Mouse (Mus musculus) MEL-GATA-1-ER (cell line): ENCODE results near the gene Chrdl2.

Experiments
- DNase-seq: peaks from one replicate; pipeline ENCODE4 v3.0.0-alpha.2; 2012; ENCODE audit warnings: low read depth; ENCODE audit errors: extremely low read depth

Gene Chrdl2

DNA sequence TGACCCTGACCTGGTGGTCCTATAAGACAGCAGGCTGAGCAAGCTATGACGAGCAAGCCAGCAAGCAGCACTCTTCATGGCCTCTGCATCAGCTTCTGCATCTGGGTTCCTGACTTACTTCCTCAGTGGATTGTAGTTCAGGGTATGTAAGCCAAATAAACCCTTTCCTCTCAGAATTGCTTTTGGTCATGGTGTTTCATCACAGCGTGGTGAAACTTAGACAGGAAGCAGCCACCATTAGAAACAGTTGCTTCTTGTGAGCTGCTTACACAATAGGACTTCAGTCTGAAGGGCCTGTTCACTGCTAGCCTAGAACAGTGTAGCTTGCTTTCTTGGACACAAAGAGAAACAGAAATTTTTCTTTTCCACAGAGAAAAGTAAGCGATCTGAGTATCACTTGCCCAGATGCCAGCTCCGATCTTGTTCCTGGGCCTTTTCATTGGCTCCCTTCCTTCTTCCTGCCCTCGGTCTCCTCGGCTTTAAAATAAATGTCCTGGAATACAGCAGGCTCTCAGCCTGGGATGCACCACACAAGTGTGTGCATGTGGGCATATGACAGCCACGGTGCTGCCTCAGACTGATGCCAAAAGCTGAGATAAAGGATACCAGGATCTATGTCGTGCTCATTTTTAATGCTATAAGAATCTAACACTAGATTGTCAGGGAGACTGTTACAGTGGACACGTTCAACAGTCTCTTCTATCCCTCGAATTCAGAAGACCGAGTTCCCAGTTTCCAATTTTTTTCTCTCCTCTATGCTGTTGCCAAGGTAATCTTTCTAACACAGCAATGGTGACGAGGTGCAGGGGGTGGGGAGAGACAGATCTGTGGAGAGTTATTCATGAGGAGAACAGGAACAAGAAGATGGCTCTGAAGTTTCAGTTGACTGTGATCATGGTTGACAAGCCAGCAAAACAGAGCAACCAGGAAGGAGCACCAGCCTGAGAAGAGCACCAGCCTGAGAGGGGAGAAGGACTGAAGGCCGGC is 23.4 kb upstream of the Chrdl2 start:
- no peak for DNase-seq

DNA sequence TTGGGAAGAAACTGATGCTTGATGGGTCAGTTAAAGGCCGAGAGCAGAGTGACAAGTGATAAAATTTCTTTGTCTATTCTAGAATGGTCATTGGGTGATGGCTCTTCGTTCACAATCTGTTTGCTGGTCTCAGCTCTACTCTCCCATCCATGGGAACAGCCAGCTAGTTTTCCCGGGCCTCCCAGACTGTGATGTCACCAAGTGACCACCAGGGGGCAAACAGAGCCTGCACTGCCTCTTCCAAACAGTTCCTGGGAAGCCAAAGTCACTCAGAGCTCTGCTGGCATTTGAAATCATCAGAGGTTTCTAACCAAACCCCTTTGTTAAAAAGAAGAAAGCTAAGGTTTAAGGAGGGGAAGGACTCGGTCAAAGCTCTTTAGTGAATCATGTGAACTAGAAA is 17.2 kb upstream of the Chrdl2 start:
- peak; percentile 24 for DNase-seq

DNA sequence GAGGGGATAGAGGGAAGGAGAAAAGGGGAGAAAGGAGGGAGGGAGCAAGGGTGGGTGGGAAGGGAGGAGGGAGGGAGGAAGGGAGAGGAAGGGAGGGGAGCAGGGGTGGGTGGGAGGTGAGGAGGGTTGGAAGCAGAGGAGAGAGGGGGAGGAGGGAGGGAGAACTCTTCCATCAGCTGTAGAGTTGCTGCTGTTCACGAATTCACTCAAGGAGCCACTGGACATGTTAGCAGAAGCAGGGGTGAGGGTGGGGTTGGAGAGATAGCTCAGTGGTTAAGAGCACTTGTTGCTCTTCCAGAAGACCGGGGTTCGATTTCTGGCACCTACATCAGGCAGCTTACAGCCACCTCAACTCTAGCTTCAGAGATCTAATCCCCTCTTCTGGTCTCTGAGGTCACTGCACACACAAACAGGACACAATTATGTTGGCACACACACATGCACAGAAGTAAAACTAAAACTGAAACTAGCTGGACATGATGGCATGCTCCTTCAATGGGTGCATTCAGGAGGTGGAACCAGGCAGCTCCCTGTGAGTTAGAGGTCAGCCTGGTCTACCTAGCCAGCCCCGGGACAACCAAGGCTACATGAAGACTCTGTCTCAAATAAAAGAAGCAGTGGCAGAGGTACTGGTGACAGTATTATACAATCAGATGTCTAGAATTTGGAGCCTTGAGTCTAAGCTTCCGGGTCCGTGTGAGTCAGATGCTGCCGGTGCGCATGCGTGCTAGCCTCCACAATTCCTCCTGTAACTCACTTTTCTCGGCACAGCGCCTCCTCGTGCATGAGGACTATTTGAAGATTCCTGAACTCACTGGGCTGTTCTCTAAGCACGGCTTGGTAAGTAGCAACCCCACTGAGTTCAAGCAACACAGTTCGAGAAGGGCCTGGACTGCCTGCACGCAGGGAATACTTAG is 15.9 kb upstream of the Chrdl2 start:
- DNase-seq, result no peak

DNA sequence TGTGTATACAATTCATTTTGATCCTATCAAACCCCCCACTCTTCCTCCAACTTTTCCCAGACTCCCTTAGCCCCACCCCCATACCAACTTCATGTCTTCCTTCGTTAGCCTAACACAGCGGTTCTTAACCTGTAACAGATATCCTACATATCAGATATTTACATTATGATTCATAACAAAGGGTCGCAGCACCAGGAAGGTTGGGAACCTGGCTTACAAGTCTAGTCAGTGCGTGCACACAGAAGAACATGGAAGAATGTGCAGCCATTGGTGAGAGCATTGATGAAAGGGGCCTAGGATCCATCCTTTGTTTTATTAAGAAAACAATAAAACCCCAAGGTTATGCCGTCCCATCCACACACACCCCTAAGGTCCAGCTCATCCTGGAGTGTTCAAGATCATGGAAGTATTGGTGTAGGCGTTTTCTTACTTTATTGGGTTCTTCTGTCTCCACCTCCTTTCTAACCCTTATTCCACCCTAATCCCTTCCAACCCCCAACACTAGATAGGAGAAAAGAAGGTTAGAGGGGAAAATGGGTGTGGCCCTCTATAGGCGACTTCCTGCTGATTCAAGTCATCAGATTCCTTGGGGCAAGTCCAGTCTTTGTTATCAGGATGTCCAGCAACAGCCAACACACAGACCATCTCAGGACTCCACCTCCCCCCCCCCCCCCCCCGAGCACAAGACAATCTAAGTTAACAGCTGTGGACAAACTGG is 14.8 kb upstream of the Chrdl2 start:
- no peak for DNase-seq

DNA sequence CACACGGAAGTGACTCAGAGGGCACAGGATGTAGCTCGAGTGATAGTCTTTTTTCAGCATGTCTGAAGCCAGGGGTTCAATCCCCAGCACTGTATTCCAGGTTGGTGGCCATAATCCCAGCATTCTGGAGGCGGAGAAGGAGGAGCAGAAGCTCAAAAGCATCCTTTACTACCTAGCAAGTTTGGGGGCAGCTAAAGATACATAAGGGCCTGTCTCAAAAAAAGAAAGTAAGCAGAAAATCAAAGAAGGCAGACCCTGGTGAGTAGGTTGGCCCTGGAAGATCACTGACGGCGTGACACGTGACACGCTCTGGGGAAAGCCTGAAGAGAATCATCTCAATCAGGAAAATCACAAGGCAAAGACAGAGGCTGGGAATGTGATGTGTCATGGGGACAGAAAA is 12.8 kb upstream of the Chrdl2 start:
- DNase-seq, result no peak

DNA sequence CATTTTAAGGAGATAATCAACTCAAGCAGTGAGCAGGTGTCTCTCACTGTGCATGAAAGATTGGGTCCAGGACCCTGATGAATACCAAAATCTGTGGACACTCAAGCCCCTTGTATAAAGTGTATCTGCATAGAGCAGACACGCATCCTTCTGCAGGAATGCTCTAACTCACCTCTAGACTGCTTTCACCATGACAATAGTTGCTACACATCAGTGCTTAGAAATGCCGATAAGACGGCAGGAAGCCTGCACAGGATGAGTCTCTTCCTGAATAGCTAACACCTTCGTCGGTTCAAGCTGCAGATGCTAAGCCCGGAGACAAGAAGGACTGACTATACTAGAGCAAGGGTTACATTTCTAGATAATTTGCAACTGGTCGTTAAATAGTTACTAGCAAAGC is 10.8 kb upstream of the Chrdl2 start:
- peak; percentile 63 for DNase-seq

DNA sequence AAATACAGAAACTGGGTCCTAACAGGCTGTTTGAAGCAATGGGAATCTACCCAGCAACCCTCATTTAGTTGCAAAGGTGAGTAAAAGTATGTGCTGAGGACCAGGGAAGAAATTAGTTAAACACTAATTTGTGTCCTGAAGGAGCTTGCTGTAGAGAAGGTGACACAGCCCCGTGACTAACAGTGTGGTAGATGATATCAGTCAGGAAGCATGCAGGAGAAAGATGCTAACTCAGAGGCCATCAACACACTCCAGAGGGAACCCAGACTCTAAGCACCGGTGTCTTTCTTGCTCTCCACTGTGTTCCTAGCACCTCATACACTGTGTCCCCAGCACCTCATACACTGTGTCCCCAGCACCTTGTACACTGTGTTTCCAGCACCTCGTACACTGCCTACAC is 7.3 kb upstream of the Chrdl2 start:
- no peak for DNase-seq

DNA sequence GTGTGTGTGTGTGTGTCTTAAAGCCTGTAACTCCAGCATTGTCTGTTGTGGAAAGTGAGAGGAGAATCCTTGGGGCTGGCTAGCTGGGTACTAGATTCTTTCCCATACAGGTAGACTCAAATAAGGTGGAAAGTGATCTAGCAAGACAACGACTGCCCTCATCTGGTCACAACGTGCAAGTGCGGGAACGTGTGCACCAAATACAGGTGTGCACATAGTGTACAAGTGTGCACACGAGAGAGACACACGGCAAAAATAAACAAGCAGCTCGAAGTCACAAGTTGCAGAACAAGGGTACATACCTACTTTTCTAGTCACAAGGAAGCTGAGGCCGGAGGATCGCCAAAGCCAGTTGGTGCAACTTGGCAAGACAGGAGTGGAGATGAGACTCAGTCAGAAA is 2.2 kb upstream of the Chrdl2 start:
- DNase-seq, result no peak

DNA sequence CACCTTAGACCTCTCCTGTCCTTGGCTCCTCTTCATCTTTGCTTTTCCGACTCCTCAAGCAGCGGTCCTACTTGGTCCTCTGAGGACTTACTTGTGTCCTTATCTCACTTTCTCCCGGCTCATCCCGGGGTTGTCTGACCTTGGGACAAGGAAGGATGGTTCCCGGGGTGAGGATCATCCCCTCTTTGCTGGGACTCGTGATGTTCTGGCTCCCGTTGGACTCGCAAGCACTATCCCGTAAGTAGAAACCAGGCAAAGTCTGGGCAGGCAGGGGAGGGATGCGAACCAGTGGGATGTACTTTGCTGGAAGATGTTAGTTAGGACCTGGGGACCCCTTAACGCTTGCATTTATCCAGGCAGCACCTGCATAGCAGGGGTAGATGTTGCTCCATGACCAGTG is 439 bp downstream of the Chrdl2 start:
- DNase-seq, result no peak

DNA sequence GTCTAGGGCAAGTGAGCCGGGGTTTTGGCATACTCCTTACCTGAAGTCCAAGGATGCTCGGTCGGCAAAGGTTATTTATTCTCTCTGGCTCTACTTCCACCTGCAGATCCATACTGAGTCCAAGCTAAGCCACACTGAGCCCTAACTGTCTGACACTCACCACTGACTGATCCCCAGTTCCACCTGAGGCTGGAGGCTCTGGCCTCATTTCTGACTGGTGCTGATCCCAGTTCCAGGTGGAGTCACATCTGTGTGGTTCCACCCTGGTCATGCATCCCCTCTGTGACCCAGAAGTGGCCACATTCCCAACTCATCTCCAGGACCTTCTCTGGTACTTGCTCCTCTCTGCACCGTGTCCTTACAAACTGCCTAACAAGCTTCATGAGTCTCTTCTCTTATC is 2.8 kb downstream of the Chrdl2 start:
- no peak for DNase-seq

DNA sequence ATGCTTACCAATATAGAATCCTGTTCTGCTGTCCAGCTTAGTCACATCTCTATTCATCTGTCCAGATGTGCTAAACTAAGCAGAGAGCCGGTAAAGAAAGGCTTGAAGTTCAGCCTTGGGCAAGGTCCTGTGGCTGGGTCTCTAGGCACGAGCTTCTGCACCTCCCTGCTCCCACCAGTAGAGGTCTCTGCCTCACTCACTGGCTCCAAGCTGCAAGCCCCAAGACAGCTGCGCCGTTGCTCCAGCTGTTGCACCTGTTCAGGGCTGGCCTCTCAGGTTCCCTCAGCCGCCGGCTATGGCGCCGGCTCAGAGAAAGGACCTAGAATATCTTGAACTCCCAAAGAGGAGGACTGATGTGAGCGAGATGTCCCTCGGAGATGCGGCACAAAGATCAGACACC is 3.7 kb downstream of the Chrdl2 start:
- peak; percentile 20 for DNase-seq

DNA sequence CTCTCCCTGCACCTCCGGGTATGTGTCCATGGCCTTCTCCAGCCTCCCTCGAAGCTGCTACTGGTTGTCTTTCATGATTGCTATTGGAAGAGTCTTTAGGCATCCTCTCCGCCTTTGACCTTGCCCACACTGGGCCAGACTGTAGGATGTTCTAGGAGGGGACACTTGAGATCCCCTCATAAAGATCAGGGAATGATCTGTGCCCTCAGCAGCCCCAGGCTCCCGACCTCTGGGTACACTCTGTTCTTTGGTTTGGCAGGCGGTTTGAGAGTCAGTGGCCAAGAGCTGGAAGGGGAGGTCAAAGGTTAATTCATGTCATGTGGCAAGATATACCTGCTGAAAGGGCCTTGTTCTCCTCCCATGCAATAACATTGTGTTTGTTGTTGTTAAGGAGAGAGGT is 4.7 kb downstream of the Chrdl2 start:
- no peak for DNase-seq

DNA sequence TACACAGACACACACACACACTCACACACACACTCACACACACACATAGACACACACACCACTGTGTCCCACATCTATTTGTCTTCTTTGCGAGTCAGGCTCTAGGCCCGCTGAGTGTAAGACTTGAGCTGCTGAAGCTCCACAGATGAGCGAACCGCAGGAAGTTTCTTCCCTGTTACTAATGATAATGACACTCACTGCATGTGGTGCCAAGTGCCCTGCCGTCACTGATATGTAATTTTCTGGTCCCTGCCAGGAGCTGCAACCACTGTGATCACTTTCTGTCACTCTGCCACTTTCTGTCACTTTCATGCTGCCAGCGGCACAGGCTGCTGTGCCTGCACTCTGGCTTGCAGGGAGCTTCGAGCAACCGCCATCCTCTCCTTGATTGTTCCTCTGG is 6.1 kb downstream of the Chrdl2 start:
- DNase-seq, result peak; percentile 51

DNA sequence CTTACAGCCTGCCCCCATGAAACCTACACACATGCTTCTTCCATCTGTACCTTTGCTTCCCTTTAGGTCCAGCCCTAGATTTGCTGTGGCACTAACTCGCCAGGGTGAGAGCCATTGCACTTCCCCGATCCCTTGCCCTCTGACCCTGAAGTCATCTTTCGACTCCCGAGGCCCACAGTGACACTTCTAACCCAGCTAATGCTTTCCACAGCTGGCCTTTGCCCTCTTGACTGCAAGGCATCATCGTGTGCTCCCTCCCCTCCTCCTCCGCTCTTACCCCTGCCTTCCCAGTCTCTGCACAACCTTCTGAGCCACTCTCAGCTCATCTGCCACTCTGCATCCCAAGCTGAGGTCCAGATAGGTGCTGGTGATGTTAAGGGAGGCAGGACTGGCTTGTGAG is 6.5 kb downstream of the Chrdl2 start:
- no peak for DNase-seq

DNA sequence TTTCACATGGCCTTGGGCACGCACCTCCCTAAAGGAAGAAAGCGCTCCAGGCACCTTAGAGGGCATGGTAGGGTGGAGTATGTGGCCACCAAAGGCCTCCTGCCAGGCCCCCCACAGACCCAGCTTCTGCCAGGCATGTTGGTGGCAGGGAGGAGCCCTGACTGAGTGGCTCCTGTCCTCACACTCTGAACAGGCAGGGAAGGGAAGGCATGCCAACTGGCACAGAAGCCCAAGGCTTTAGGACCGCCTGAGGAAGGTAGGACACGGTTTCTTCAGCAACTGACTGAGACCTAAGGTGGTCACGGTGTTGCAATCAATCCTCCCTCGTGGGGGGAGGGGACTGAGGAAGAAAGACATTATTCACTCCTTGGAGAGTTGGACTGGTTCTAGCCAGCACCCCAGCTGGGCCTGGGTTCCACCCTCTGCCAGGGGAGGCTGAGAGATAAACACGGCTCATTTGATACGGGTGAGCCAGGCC is 8.2 kb downstream of the Chrdl2 start:
- no peak for DNase-seq

DNA sequence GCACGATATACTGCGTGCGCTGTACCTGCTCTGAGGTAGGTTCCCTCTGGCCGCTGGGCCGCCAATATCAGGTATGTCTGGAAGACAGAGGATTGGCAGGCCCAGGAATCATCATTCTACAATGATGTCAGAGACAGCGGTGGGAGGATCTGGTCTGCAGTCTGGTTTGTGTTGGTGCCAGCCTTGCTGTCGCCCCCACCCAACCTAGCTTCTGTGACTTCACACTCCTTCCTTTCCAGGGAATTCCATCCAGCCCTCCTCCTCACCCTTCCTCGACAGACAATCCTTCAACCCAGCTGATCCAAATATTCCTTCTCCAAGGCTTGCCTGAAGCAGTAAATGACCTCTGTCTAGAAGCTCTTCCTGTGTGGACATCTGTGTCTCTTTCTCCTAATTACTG is 11.1 kb downstream of the Chrdl2 start:
- no peak for DNase-seq

DNA sequence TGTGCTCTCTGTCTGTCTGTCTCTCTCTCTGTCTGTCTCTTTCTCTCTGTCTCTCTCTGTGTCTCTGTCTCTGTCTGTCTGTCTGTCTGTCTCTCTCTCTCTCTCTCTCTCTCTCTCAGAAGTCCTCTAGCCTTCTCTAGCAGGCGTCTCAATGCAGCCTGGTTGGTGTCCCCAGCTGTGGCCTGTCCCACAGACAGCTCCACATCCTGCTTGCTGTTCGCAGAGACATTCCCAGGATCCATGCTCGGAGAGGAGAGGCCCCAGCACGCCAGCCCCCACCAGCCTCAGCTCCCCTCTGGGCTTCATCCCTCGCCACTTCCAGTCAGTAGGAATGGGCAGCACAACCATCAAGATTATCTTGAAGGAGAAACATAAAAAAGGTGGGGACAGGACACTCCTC is 21.4 kb downstream of the Chrdl2 start:
- DNase-seq, result no peak

DNA sequence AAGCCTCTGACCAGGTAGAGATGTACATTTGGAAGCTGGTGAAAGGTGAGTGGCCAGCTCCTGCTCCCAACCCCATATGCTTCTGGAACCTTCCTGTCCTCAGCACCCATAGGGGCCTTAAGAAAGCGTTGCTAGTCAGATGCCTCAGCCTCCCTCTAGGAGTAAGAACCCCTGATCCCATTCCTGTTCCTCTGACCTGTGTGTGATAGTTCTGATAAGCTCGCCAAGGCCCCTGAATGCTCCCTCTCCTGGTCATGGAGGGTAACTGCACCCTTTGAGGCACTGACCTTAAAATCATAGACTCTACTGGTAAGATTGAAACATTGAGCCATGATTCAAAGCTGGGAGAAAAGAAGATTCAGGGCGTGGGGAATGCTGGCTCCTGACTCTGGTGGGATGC is 23.3 kb downstream of the Chrdl2 start:
- peak; percentile 26 for DNase-seq

DNA sequence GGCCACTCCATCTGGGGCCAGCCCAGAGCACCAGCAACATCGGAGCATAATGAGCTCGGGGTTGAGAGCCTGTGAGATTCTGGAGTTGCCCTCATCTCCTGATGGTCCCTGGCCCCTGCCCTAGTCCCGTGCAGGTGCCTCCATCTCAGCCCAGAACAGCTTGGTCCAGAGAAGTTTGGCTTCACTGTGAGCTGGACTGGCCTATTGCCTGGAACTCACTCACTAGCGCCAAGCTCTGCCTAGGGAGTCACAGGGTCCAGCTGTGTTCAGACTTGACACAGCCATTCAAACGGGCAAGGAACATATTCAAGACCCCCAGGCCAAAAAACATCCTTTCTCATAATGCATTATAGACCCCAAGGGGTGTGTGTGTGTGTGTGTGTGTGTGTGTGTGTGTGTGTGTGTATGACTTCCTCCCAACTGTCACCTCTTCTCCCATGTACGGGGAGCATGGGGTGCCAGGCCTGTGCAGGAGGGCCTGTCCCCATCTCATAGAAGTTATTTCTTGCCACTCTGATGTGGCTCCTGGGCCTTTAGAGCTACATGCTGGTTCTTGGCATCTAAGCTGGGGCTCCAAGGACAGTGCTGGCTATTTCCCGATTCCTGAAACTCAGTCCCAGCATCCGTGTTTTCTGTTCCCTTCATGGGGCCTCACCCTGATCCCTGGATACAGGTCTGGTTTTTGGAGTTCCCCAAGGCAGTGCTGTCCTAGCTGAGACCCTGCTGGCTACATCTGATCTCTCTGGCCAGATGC is 25.2 kb downstream of the Chrdl2 start:
- no peak for DNase-seq

DNA sequence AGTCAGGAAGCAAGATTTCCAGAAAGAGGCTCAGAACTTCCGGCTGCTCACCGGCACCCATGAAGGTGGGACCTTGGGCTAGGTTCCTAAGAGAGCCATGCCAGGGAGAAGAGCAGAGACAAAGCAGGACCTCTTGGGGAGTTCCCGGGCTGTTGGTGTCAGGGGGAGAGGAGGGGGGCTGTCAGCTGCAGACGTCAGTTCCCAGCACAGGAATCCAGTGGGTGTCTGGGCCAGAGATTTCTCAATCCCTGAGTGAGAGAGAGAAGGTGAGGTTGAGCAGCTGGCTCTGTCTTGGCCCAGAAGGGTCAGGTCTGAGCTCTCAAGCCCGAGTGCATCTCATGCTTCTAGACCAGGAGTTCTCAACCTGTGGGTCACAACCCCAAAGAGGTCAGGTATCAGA is 27.7 kb downstream of the Chrdl2 start:
- no peak for DNase-seq
